Comparison of ENCODE assay signal across 8 mouse cellular contexts in genomic region chrX:8074430-8075014, GRCm38 (mm10). TPM values are rescaled to one million over a fixed set of nuclear protein-coding genes. Genes with fewer than 3 reads are reported as not detected.
DNase-seq lines count a peak whose midpoint lies in the region; ATAC-seq and TF ChIP-seq lines count a peak whose summit lies in the region.

Gene Suv39h1 (minus strand): TSS chrX:8074760.

- peak within 1 kb of the TSS; percentile 75 for H3K4me3 ChIP-seq in heart, embryonic 12.5 days
- peak within 1 kb of the TSS; percentile 56 for H3K4me3 ChIP-seq in kidney, postnatal 0 days (replicated peaks; ENCODE audit: low read depth, low read length)
- H3K4me3 ChIP-seq in liver, embryonic 11.5 days (ENCODE audit: low read depth, low read length), result peak within 1 kb of the TSS; percentile 73
- H3K4me3 ChIP-seq in stomach, embryonic 14.5 days (ENCODE audit: low read depth, low read length), result peak within 1 kb of the TSS; percentile 53

- no peak for TF ChIP-seq CTCF in kidney, postnatal 0 days (IDR thresholded peaks at IDR 0.05; ENCODE audit: low read depth)

- H3K9ac ChIP-seq in heart, embryonic 12.5 days, result peak within 1 kb of the TSS; percentile 81
- H3K9ac ChIP-seq in kidney, postnatal 0 days (ENCODE audit: low read depth, low read length), result peak within 1 kb of the TSS; percentile 70
- peak within 1 kb of the TSS; percentile 84 for H3K9ac ChIP-seq in liver, embryonic 11.5 days (ENCODE audit: low read depth, low read length)
- H3K9ac ChIP-seq in stomach, embryonic 14.5 days (replicated peaks; ENCODE audit: low read depth, low read length), result peak within 1 kb of the TSS; percentile 55

- peak; percentile 98 for ATAC-seq in erythroid progenitor cell, adult 5-6 weeks (replicated peaks; ENCODE audit: low FRiP score, poor library complexity, severe bottlenecking)
- peak; percentile 99 for ATAC-seq in heart, embryonic 12.5 days (ENCODE audit: insufficient number of reproducible peaks, low FRiP score)
- peak; percentile 98 for ATAC-seq in kidney, postnatal 0 days (replicated peaks; ENCODE audit: low FRiP score, low read depth)
- peak; percentile 97 for ATAC-seq in liver, embryonic 11.5 days (replicated peaks; ENCODE audit: low FRiP score)
- peak; percentile 98 for ATAC-seq in stomach, embryonic 14.5 days (ENCODE audit: insufficient number of reproducible peaks, insufficient read depth, low FRiP score, low read depth)

- 0 out of 2 replicates have a peak, but pooled peaks cover 4% of the 10 kb centered on the region for H3K9me3 ChIP-seq in heart, embryonic 12.5 days (replicated peaks)
- no peaks in the 10 kb centered on the region for H3K9me3 ChIP-seq in kidney, postnatal 0 days (replicated peaks; ENCODE audit: low read length)
- H3K9me3 ChIP-seq in liver, embryonic 11.5 days (ENCODE audit: control insufficient read depth, low read length), result no peaks in the 10 kb centered on the region
- H3K9me3 ChIP-seq in stomach, embryonic 14.5 days (ENCODE audit: control insufficient read depth, low read depth, low read length), result no peaks in the 10 kb centered on the region

- peak; percentile 97 for DNase-seq in CD4-positive helper T cell, adult 2 months (ENCODE audit: low read depth, low spot score)
- DNase-seq in brain, embryonic 18.5 days (ENCODE audit: low read depth, low spot score), result peak; percentile 93
- DNase-seq in kidney, postnatal 0 days (ENCODE audit: low spot score), result peak; percentile 97
- peak; percentile 82 for DNase-seq in liver, embryonic 11.5 days (ENCODE audit: low spot score)
- DNase-seq in naive thymus-derived CD4-positive, alpha-beta T cell, adult 2 months (ENCODE audit: low read depth), result peak; percentile 94

- WGBS in heart, embryonic 12.5 days, result 15% methylated on average over 46 of the region's 46 CpGs
- WGBS in kidney, postnatal 0 days, result 23% methylated on average over 40 of the region's 46 CpGs
- WGBS in liver, embryonic 11.5 days, result 18% methylated on average over 46 of the region's 46 CpGs
- 22% methylated on average over 42 of the region's 46 CpGs for WGBS in stomach, embryonic 14.5 days

- peaks cover 14% of the 10 kb centered on the region for H3K36me3 ChIP-seq in heart, embryonic 12.5 days
- H3K36me3 ChIP-seq in kidney, postnatal 0 days (ENCODE audit: insufficient read depth, low read length), result no peaks in the 10 kb centered on the region
- H3K36me3 ChIP-seq in liver, embryonic 11.5 days (ENCODE audit: control insufficient read depth, insufficient read depth, low read length), result peaks cover 4% of the 10 kb centered on the region; the same call in 1 of the 2 replicates
- H3K36me3 ChIP-seq in stomach, embryonic 14.5 days (ENCODE audit: control insufficient read depth, insufficient read depth, low read length), result no peaks in the 10 kb centered on the region; the same call in 1 of the 2 replicates

- peak within 1 kb of the TSS; percentile 65 for H3K4me2 ChIP-seq in heart, embryonic 12.5 days
- peak within 1 kb of the TSS; percentile 53 for H3K4me2 ChIP-seq in kidney, postnatal 0 days (ENCODE audit: low read length)
- peak within 1 kb of the TSS; percentile 72 for H3K4me2 ChIP-seq in liver, embryonic 11.5 days
- peak within 1 kb of the TSS; percentile 45 for H3K4me2 ChIP-seq in stomach, embryonic 14.5 days (replicated peaks; ENCODE audit: low read depth, low read length)

- H3K4me1 ChIP-seq in heart, embryonic 12.5 days (replicated peaks), result no peaks in the 10 kb centered on the region
- H3K4me1 ChIP-seq in kidney, postnatal 0 days (replicated peaks; ENCODE audit: insufficient read depth, low read length), result no peaks in the 10 kb centered on the region
- H3K4me1 ChIP-seq in liver, embryonic 11.5 days (replicated peaks; ENCODE audit: control insufficient read depth, insufficient read depth, low read length), result peaks cover 3% of the 10 kb centered on the region; the same call in 1 of the 2 replicates
- no peaks in the 10 kb centered on the region for H3K4me1 ChIP-seq in stomach, embryonic 14.5 days (ENCODE audit: control insufficient read depth, insufficient read depth, low read length)

- H3K27ac ChIP-seq in heart, embryonic 12.5 days (ENCODE audit: poor library complexity, severe bottlenecking), result peak within 1 kb of the TSS; percentile 89
- peak within 1 kb of the TSS; percentile 85 for H3K27ac ChIP-seq in kidney, postnatal 0 days
- peak within 1 kb of the TSS; percentile 86 for H3K27ac ChIP-seq in liver, embryonic 11.5 days (ENCODE audit: low read depth, low read length)
- peak within 1 kb of the TSS; percentile 82 for H3K27ac ChIP-seq in stomach, embryonic 14.5 days (ENCODE audit: low read length)

- no peaks in the 10 kb centered on the region for H3K27me3 ChIP-seq in heart, embryonic 12.5 days (replicated peaks)
- H3K27me3 ChIP-seq in kidney, postnatal 0 days (ENCODE audit: insufficient read depth, low read length), result no peaks in the 10 kb centered on the region
- no peaks in the 10 kb centered on the region for H3K27me3 ChIP-seq in liver, embryonic 11.5 days (replicated peaks; ENCODE audit: control insufficient read depth, insufficient read depth, low read length)
- no peaks in the 10 kb centered on the region for H3K27me3 ChIP-seq in stomach, embryonic 14.5 days (ENCODE audit: control insufficient read depth, insufficient read depth, low read length)

RNA-seq across cellular contexts. Expression of gene Suv39h1, which starts in this region (rescaled TPM):
- total RNA-seq in erythroid progenitor cell, adult 5-6 weeks (2015; ENCODE audit: low replicate concordance), result 29.6 and 56.6 TPM in 2 replicates
- 53.9 and 67.8 TPM in 2 replicates for total RNA-seq in erythroid progenitor cell, adult 5-6 weeks (2017; ENCODE audit: low replicate concordance)
- 42.8 and 46.2 TPM in 2 replicates for polyA plus RNA-seq in heart, embryonic 12.5 days (2016; fragmentation: Nextera tagmentation; extraction: Ambion mirVana)
- polyA plus RNA-seq in kidney, postnatal 0 days (2015; fragmentation: Nextera tagmentation; extraction: Ambion mirVana), result 32.5 and 34.1 TPM in 2 replicates
- 81.5 and 83.6 TPM in 2 replicates for polyA plus RNA-seq in liver, embryonic 11.5 days (2014; fragmentation: Nextera tagmentation; extraction: Ambion mirVana)
- 55.8 and 57.5 TPM in 2 replicates for polyA plus RNA-seq in stomach, embryonic 14.5 days (2014; fragmentation: Nextera tagmentation; extraction: Ambion mirVana)

Comparison
In these comparisons a context has a peak if more than half of its experiments do, and no peak if none do; other contexts are left out.
1. Peak in every context shown above with its lines: DNase-seq, ATAC-seq, H3K4me3 ChIP-seq and H3K27ac ChIP-seq.